Mouse (Mus musculus) midbrain, embryonic 13.5 days (tissue): ENCODE data around the gene Plekhg3. TPM values are rescaled to one million over a fixed set of nuclear protein-coding genes. Genes with fewer than 3 reads are reported as not detected.

ENCODE experiments used
- ATAC-seq: fragments of 200-750 bp; cut with Nextera tagmentation; 2 replicates; pipeline ENCODE4 v1.8.0; 2017; ENCODE audit warnings: mild to moderate bottlenecking, moderate TSS enrichment, moderate library complexity
- H3K27ac ChIP-seq: fragments of 300-500 bp; sonication (generic); 2 replicates; pipeline ENCODE4 v1.5.1; 2015; ENCODE audit warnings: inconsistent platforms, mild to moderate bottlenecking, moderate library complexity
- H3K27me3 ChIP-seq: fragments of 300-500 bp; sonication (generic); 2 replicates; pipeline ENCODE4 v1.6.1; 2015; ENCODE audit warnings: mild to moderate bottlenecking, inconsistent platforms
- H3K36me3 ChIP-seq: fragments of 300-500 bp; sonication (generic); 2 replicates; pipeline ENCODE4 v1.6.1; 2015; ENCODE audit warnings: mild to moderate bottlenecking, inconsistent platforms
- H3K4me1 ChIP-seq: fragments of 300-500 bp; sonication (generic); replicated peaks from 2 replicates; pipeline ENCODE4 v1.6.1; 2015; ENCODE audit warnings: inconsistent platforms
- H3K4me2 ChIP-seq: fragments of 300-500 bp; sonication (generic); replicated peaks from 2 replicates; pipeline ENCODE4 v1.6.1; 2015; ENCODE audit warnings: moderate library complexity, mild to moderate bottlenecking, inconsistent platforms
- H3K4me3 ChIP-seq: fragments of 300-500 bp; sonication (generic); replicated peaks from 2 replicates; pipeline ENCODE4 v1.5.1; 2015; ENCODE audit warnings: mild to moderate bottlenecking, inconsistent platforms
- H3K9ac ChIP-seq: fragments of 300-500 bp; sonication (generic); replicated peaks from 2 replicates; pipeline ENCODE4 v1.6.1; 2015; ENCODE audit warnings: mild to moderate bottlenecking, inconsistent platforms
- H3K9me3 ChIP-seq: fragments of 300-500 bp; sonication (generic); 2 replicates; pipeline ENCODE4 v1.6.1; 2016; ENCODE audit warnings: mild to moderate bottlenecking, inconsistent platforms
- WGBS: fragments of 180-500 bp; shearing (Covaris S2); methylation state at CpG from one replicate; pipeline ENCODE4 v1.1.7; 2015; 5-methylcytosine and 5-hydroxymethylcytosine counted together
- polyA plus RNA-seq: library from polyadenylated mRNA; unstranded; fragments of >200 nt; fragmentation: Nextera tagmentation; extraction: Ambion mirVana; gene quantifications from 2 replicates; pipeline ENCODE4 v1.2.1, GENCODE M21; 2015

Gene Plekhg3
- polyA plus RNA-seq, 1 experiment from 2014 or later = 0.78 TPM

DNA sequence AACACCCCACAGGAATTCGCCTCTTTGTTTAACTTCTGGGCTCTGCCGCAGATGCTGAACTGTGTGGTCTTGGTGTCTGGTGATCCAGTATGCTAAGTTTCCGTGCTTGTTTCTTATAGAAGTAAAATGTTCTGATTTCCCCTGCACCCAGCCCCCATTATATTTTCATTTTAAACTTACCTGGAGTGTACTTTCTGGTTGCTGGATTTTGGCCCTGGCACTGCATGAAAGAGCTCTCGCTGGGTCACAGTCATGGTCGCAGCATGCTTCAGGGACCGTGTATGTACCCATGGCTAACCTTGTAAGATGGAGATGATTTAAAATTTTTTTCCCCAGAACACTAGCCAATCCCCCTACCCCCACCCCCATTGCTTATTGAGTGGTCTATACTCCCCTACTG, 11.2 kb downstream of the Plekhg3 start:
- no peak overlapping the region for H3K4me3 ChIP-seq
- no peak overlapping the region for H3K9ac ChIP-seq
- H3K27me3 ChIP-seq = peaks cover 20% of the 10 kb centered on the region
- H3K9me3 ChIP-seq = no peaks in the 10 kb centered on the region
- ATAC-seq = no peak
- H3K36me3 ChIP-seq = no peaks in the 10 kb centered on the region
- 80% methylated on average over 6 of the region's 6 CpGs for WGBS
- no peak overlapping the region for H3K4me2 ChIP-seq
- peaks cover 8% of the 10 kb centered on the region for H3K4me1 ChIP-seq
- no peak overlapping the region for H3K27ac ChIP-seq

- 59% methylated on average over 15 of the region's 15 CpGs for WGBS
- Histone ChIP-seq H3K9me3 (no peaks in the 10 kb centered on the region), H3K4me2 (no peak overlapping the region; the same call in 1 of the 2 replicates), H3K36me3 (no peaks in the 10 kb centered on the region), H3K27ac (no peak overlapping the region), H3K4me3 (no peak overlapping the region), H3K9ac (no peak overlapping the region), H3K4me1 (peaks cover 22% of the 10 kb centered on the region), H3K27me3 (peaks cover 36% of the 10 kb centered on the region)
- no peak for ATAC-seq
Observed at GRCm38 (mm10) chr12:76545786-76546370, 15.2 kb downstream of the Plekhg3 start.

- Histone ChIP-seq H3K4me3 (peak overlapping the region; percentile 20), H3K27ac (no peak overlapping the region), H3K27me3 (peaks cover 36% of the 10 kb centered on the region), H3K4me1 (peaks cover 22% of the 10 kb centered on the region), H3K4me2 (peak overlapping the region; percentile 47), H3K36me3 (no peaks in the 10 kb centered on the region), H3K9me3 (no peaks in the 10 kb centered on the region), H3K9ac (peak overlapping the region; percentile 48; the same call in 1 of the 2 replicates)
- WGBS = 5% methylated on average over 28 of the region's 28 CpGs
- peak; percentile 38 for ATAC-seq
Observed at GRCm38 (mm10) chr12:76546383-76547276, 15.9 kb downstream of the Plekhg3 start.

- peaks cover 22% of the 10 kb centered on the region for H3K4me1 ChIP-seq
- no peak overlapping the region for H3K27ac ChIP-seq
- WGBS = 18% methylated on average over 13 of the region's 13 CpGs
- H3K4me2 ChIP-seq = peak overlapping the region; percentile 47
- H3K27me3 ChIP-seq = peaks cover 36% of the 10 kb centered on the region
- ATAC-seq = peak; percentile 35
- no peak overlapping the region for H3K9ac ChIP-seq
- H3K4me3 ChIP-seq = peak overlapping the region; percentile 20
- H3K9me3 ChIP-seq = no peaks in the 10 kb centered on the region
- H3K36me3 ChIP-seq = no peaks in the 10 kb centered on the region
Observed at GRCm38 (mm10) chr12:76547409-76548081, 16.9 kb downstream of the Plekhg3 start.

GRCm38 (mm10) chr12:76548082-76548423, 17.4 kb downstream of the Plekhg3 start:
- Histone ChIP-seq H3K27me3 (peaks cover 36% of the 10 kb centered on the region), H3K4me1 (peaks cover 22% of the 10 kb centered on the region), H3K4me3 (no peak overlapping the region), H3K9ac (no peak overlapping the region), H3K9me3 (no peaks in the 10 kb centered on the region), H3K36me3 (no peaks in the 10 kb centered on the region), H3K4me2 (no peak overlapping the region), H3K27ac (no peak overlapping the region)
- 0 out of 2 replicates have a peak, but pooled peaks have one; percentile 21 for ATAC-seq
- WGBS = 25% methylated on average over 7 of the region's 7 CpGs

GRCm38 (mm10) chr12:76549203-76549602, 18.5 kb downstream of the Plekhg3 start:
- no peak for ATAC-seq
- H3K27me3 ChIP-seq = peaks cover 36% of the 10 kb centered on the region
- 53% methylated on average over 3 of the region's 3 CpGs for WGBS
- no peak overlapping the region for H3K4me2 ChIP-seq
- H3K9me3 ChIP-seq = no peaks in the 10 kb centered on the region
- H3K36me3 ChIP-seq = no peaks in the 10 kb centered on the region
- H3K4me1 ChIP-seq = peaks cover 22% of the 10 kb centered on the region
- H3K27ac ChIP-seq = no peak overlapping the region
- H3K4me3 ChIP-seq = no peak overlapping the region
- no peak overlapping the region for H3K9ac ChIP-seq

- H3K9me3 ChIP-seq = no peaks in the 10 kb centered on the region
- no peak overlapping the region for H3K9ac ChIP-seq
- no peak overlapping the region for H3K27ac ChIP-seq
- no peak overlapping the region for H3K4me3 ChIP-seq
- 81% methylated on average over 8 of the region's 8 CpGs for WGBS
- H3K4me1 ChIP-seq = peaks cover 22% of the 10 kb centered on the region
- ATAC-seq = no peak
- H3K36me3 ChIP-seq = no peaks in the 10 kb centered on the region
- no peak overlapping the region for H3K4me2 ChIP-seq
- H3K27me3 ChIP-seq = peaks cover 14% of the 10 kb centered on the region
Observed at GRCm38 (mm10) chr12:76552321-76552720, 21.6 kb downstream of the Plekhg3 start.

GRCm38 (mm10) chr12:76552958-76553357, 22.3 kb downstream of the Plekhg3 start:
- no peak for ATAC-seq
- Histone ChIP-seq H3K27me3 (peaks cover 8% of the 10 kb centered on the region; the same call in 1 of the 2 replicates), H3K9ac (no peak overlapping the region), H3K36me3 (no peaks in the 10 kb centered on the region), H3K4me3 (no peak overlapping the region), H3K4me2 (no peak overlapping the region), H3K9me3 (no peaks in the 10 kb centered on the region), H3K27ac (no peak overlapping the region), H3K4me1 (peaks cover 16% of the 10 kb centered on the region)
- WGBS = 91% methylated on average over 4 of the region's 4 CpGs

DNA sequence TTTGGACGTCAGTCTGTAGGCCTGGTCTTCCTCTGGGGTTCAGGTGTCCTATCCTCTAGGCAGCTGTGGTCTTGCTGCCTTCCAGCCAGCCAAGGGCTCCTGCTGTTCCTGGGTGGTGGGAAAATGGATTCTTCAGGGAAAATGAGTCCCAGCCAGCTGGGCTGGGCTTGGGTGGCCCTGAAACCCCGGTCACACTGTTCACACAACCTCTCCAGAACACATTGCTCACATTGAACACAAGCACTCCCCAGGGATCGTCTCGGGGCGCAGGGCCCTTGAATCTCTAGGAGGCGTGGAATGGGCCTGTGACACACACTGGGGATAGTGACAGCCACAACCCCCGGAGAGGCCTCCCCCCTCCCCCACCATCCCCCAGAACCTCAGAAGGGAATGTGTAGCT, 23.2 kb downstream of the Plekhg3 start:
- Histone ChIP-seq H3K4me2 (no peak overlapping the region), H3K4me1 (peaks cover 12% of the 10 kb centered on the region), H3K27ac (no peak overlapping the region), H3K27me3 (peaks cover under 1% of the 10 kb centered on the region; the same call in 1 of the 2 replicates), H3K36me3 (no peaks in the 10 kb centered on the region), H3K9ac (no peak overlapping the region), H3K9me3 (no peaks in the 10 kb centered on the region), H3K4me3 (no peak overlapping the region)
- 88% methylated on average over 7 of the region's 7 CpGs for WGBS
- no peak for ATAC-seq

GRCm38 (mm10) chr12:76554392-76554791, 23.7 kb downstream of the Plekhg3 start:
- no peak overlapping the region for H3K9ac ChIP-seq
- peaks cover 12% of the 10 kb centered on the region for H3K4me1 ChIP-seq
- no peak overlapping the region for H3K4me2 ChIP-seq
- H3K27me3 ChIP-seq = no peaks in the 10 kb centered on the region
- no peak overlapping the region for H3K27ac ChIP-seq
- no peaks in the 10 kb centered on the region for H3K36me3 ChIP-seq
- WGBS = 83% methylated on average over 3 of the region's 3 CpGs
- H3K4me3 ChIP-seq = no peak overlapping the region
- no peaks in the 10 kb centered on the region for H3K9me3 ChIP-seq
- ATAC-seq = no peak

- Histone ChIP-seq H3K4me3 (no peak overlapping the region), H3K9me3 (no peaks in the 10 kb centered on the region), H3K9ac (no peak overlapping the region), H3K36me3 (no peaks in the 10 kb centered on the region), H3K27me3 (no peaks in the 10 kb centered on the region), H3K4me1 (peaks cover 12% of the 10 kb centered on the region), H3K4me2 (no peak overlapping the region), H3K27ac (no peak overlapping the region)
- 87% methylated on average over 3 of the region's 3 CpGs for WGBS
- ATAC-seq = no peak
Observed at GRCm38 (mm10) chr12:76554871-76555386, 24.2 kb downstream of the Plekhg3 start.

GRCm38 (mm10) chr12:76556187-76556586, 25.5 kb downstream of the Plekhg3 start:
- 0 out of 2 replicates have a peak overlapping the region, but pooled peaks have one; percentile 14 for H3K9ac ChIP-seq
- H3K4me1 ChIP-seq = peaks cover 12% of the 10 kb centered on the region
- no peak overlapping the region for H3K27ac ChIP-seq
- no peaks in the 10 kb centered on the region for H3K9me3 ChIP-seq
- no peak overlapping the region for H3K4me2 ChIP-seq
- 70% methylated on average over 7 of the region's 7 CpGs for WGBS
- H3K4me3 ChIP-seq = no peak overlapping the region
- H3K27me3 ChIP-seq = no peaks in the 10 kb centered on the region
- no peak for ATAC-seq
- no peaks in the 10 kb centered on the region for H3K36me3 ChIP-seq
